Mouse (Mus musculus): ENCODE results near the gene Smok3a. TPM values are rescaled to one million over a fixed set of nuclear protein-coding genes. Genes with fewer than 3 reads are reported as not detected.
"Not testable (repeated sequence)": the region's sequence is repeated elsewhere in the genome, so short reads cannot be mapped to it uniquely, and the experiment has no call there.

Smok3a gene
- polyA plus RNA-seq, 1 experiment from 2014 or later = not detected

DNA sequence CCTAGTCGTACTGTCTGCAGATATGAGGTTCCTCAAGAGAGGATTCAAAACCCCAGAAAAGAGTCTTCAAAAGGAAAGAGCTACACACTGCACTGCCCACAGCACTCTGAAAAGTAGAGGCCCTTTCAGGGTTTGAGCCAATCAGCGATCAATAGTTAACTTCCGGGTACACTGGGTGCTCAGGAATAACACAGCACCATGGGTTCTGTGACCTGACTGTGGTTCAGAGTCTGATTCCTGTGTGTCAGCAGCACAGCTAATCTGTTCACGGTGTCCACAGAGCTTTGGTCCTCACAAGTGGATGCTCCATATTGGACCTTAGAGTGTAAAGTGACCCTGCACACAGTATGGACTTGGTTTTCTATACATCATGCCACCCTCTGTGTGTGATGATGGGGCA lies 1.5 kb upstream of the Smok3a start:
- not testable (repeated sequence) for H3K36me3 ChIP-seq; H3K9me3 ChIP-seq (replicated peaks); H3K9ac ChIP-seq; H3K4me3 ChIP-seq; H3K27me3 ChIP-seq; H3K4me1 ChIP-seq; H3K27ac ChIP-seq; H3K4me2 ChIP-seq (replicated peaks); ATAC-seq (ENCODE audit: low FRiP score)
- 95% methylated on average over 4 of the region's 4 CpGs for WGBS

DNA sequence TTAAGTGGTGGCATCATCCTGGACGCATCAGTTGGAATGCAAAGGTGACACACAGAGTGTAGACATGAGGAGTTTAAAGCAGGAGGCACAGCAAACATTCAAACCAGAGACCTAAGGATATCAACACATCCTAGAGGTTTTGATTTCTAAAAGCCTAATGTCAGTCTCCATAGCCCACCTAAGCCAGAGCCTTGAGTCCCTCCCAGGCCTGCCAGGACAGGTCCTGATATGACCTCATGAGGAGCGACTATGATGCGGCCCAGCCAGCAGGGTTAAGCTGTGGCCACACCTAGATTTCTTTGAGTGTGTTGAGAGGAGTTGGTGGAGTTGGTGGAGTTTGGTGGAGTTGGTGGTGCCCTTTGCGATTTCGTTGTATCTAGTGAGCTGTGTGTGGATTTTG lies 31.8 kb downstream of the Smok3a start, which contains the start of gene Smok3c:
Smok3c (plus strand) TSS at position 301 of the 400 bp plus-strand sequence.
- H3K9ac ChIP-seq; H3K4me1 ChIP-seq; ATAC-seq (ENCODE audit: low FRiP score); H3K4me2 ChIP-seq (replicated peaks); H3K9me3 ChIP-seq (replicated peaks); H3K36me3 ChIP-seq; H3K4me3 ChIP-seq; H3K27me3 ChIP-seq; H3K27ac ChIP-seq: not testable (repeated sequence)
- no CpG with 5 or more reads among the region's 5 CpGs for WGBS

DNA sequence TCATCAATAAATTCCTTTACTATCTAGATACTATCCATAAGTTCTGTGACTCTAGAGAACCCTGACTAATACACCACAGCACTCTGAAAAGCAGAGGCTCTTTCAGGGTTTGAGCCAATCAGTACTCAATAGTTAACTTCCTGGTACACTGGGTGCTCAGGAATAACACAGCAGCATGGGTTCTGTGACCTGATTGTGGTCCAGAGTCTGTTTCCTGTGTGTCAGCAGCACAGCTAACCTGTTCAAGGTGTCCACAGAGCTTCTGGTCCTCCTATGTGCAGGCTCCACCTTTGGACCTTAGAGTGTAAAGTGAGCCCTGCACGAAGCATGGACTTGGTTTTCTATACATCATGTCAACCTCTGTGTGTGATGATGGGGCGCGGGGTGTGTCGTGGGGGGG lies 52.7 kb downstream of the Smok3a start:
- Histone ChIP-seq H3K27me3 (no peaks in the 10 kb centered on the region), H3K27ac (no peak overlapping the region), H3K9ac (no peak overlapping the region), H3K36me3 (no peaks in the 10 kb centered on the region), H3K4me2 (replicated peaks) (no peak overlapping the region), H3K4me3 (no peak overlapping the region), H3K9me3 (replicated peaks) (no peaks in the 10 kb centered on the region), H3K4me1 (no peaks in the 10 kb centered on the region)
- no peak for ATAC-seq (ENCODE audit: low FRiP score)
- WGBS = 82% methylated on average over 4 of the region's 4 CpGs

GRCm38 (mm10) chr5:138075684-138076083 lies 54.6 kb downstream of the Smok3a start:
- Histone ChIP-seq H3K9me3 (replicated peaks) (no peaks in the 10 kb centered on the region), H3K9ac (no peak overlapping the region), H3K27me3 (no peaks in the 10 kb centered on the region), H3K27ac (no peak overlapping the region), H3K4me2 (replicated peaks) (no peak overlapping the region), H3K36me3 (no peaks in the 10 kb centered on the region), H3K4me3 (no peak overlapping the region), H3K4me1 (no peaks in the 10 kb centered on the region)
- WGBS = 73% methylated on average over 3 of the region's 3 CpGs
- no peak for ATAC-seq (ENCODE audit: low FRiP score)

- Histone ChIP-seq H3K4me1 (no peaks in the 10 kb centered on the region), H3K27ac (no peak overlapping the region), H3K9ac (no peak overlapping the region), H3K4me2 (replicated peaks) (no peak overlapping the region), H3K9me3 (replicated peaks) (no peaks in the 10 kb centered on the region), H3K36me3 (no peaks in the 10 kb centered on the region), H3K27me3 (no peaks in the 10 kb centered on the region), H3K4me3 (no peak overlapping the region)
- no peak for ATAC-seq (ENCODE audit: low FRiP score)
- 58% methylated on average over 2 of the region's 2 CpGs for WGBS
These were observed 55.1 kb downstream of the Smok3a start for GRCm38 (mm10) chr5:138076148-138076547.

DNA sequence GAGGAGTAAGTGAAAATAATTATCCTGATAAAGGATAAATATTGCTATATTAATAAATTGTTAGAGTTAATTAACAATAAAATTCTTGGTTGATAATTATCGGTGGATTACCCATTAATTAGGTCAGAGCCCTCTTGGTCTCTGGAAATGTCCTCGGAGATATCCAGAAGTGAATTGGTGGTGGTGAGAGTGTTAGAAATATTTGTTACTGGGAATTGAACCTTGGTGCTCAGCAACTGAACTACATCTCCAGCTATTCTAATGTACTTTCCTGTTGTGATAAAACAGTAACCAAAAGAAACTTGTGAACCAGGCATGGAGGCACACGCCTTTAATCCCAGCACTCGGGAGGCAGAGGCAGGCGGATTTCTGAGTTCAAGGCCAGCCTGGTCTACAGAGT lies 59.4 kb downstream of the Smok3a start:
- Histone ChIP-seq H3K4me2 (replicated peaks) (no peak overlapping the region), H3K4me1 (0 out of 2 replicates have a peak, but pooled peaks cover 2% of the 10 kb centered on the region), H3K4me3 (no peak overlapping the region), H3K27ac (no peak overlapping the region), H3K36me3 (no peaks in the 10 kb centered on the region), H3K9ac (no peak overlapping the region), H3K9me3 (replicated peaks) (no peaks in the 10 kb centered on the region), H3K27me3 (0 out of 2 replicates have a peak, but pooled peaks cover 3% of the 10 kb centered on the region)
- WGBS = 92% methylated on average over 5 of the region's 5 CpGs
- no peak for ATAC-seq (ENCODE audit: low FRiP score)

DNA sequence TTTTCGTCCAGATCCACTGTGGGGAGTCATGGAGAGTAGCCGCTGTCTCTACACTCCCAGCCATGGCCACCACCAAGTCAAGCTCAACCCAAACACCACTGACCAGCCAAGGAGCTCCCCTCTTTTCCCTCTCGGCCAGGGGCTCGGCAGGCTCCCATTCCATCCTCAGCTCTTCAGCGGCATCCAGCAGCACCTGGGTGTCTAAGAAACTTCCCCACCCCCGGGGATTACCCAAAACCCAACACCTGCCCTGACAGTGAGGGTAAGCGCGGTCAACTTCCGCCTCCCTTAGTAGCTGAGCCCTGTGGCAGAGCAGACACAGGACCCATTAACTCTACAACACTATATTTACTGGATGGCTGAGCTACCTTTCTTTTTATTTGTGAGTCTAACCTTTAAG lies 60.4 kb downstream of the Smok3a start:
- peaks cover 4% of the 10 kb centered on the region for H3K4me1 ChIP-seq
- H3K36me3 ChIP-seq = no peaks in the 10 kb centered on the region
- H3K27me3 ChIP-seq = 0 out of 2 replicates have a peak, but pooled peaks cover 3% of the 10 kb centered on the region
- H3K9ac ChIP-seq = no peak overlapping the region
- H3K4me2 ChIP-seq (replicated peaks) = no peak overlapping the region
- ATAC-seq (ENCODE audit: low FRiP score) = no peak
- no peak overlapping the region for H3K4me3 ChIP-seq
- no peaks in the 10 kb centered on the region for H3K9me3 ChIP-seq (replicated peaks)
- WGBS = 87% methylated on average over 9 of the region's 9 CpGs
- H3K27ac ChIP-seq = no peak overlapping the region

- WGBS = 62% methylated on average over 2 of the region's 2 CpGs
- Histone ChIP-seq H3K9me3 (replicated peaks) (no peaks in the 10 kb centered on the region), H3K36me3 (peaks cover 4% of the 10 kb centered on the region; the same call in 1 of the 2 replicates), H3K4me2 (replicated peaks) (no peak overlapping the region), H3K9ac (no peak overlapping the region), H3K27me3 (0 out of 2 replicates have a peak, but pooled peaks cover 3% of the 10 kb centered on the region), H3K27ac (no peak overlapping the region), H3K4me1 (peaks cover 13% of the 10 kb centered on the region), H3K4me3 (no peak overlapping the region)
- ATAC-seq (ENCODE audit: low FRiP score) = no peak
These were observed 62.3 kb downstream of the Smok3a start for GRCm38 (mm10) chr5:138083318-138083900.

DNA sequence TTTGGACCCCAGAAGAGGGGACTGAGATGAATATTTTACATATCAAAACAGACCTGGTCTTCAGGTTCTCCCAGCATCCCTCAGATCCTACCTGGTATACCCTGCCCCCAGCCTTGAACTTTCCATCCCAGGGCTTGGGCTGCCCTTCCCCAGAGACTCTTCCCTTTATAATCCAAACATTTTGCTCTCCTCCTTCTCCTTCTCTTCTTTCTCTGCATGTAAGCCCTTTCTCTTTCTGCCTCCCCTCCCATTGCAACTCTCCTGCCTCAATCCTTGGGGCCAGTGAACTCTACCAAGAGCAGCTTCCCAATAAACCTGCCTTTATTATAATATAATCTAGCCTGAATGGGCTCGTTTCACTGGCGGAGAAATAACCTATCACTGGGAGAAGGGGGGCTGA lies 62.9 kb downstream of the Smok3a start:
- Histone ChIP-seq H3K4me2 (replicated peaks) (no peak overlapping the region), H3K9me3 (replicated peaks) (no peaks in the 10 kb centered on the region), H3K27me3 (0 out of 2 replicates have a peak, but pooled peaks cover 3% of the 10 kb centered on the region), H3K27ac (no peak overlapping the region), H3K4me1 (peaks cover 13% of the 10 kb centered on the region), H3K36me3 (peaks cover 4% of the 10 kb centered on the region; the same call in 1 of the 2 replicates), H3K9ac (no peak overlapping the region), H3K4me3 (no peak overlapping the region)
- WGBS = 95% methylated on average over 2 of the region's 2 CpGs
- ATAC-seq (ENCODE audit: low FRiP score) = no peak

Other genes starting within 250 kb of the Smok3a start
- gene Ppp1r35, start 242.4 kb upstream of the Smok3a start, polyA plus RNA-seq (2016; fragmentation: Nextera tagmentation; extraction: Ambion mirVana) = 55.1 and 59.7 TPM in 2 replicates
- 11.0 and 14.8 TPM in 2 replicates for gene Mepce, start 233.6 kb upstream of the Smok3a start, polyA plus RNA-seq (2016; fragmentation: Nextera tagmentation; extraction: Ambion mirVana)
- 19.5 and 20.1 TPM in 2 replicates for gene Zcwpw1, start 233.5 kb upstream of the Smok3a start, polyA plus RNA-seq (2016; fragmentation: Nextera tagmentation; extraction: Ambion mirVana)
- gene Pilra, start 185.0 kb upstream of the Smok3a start, polyA plus RNA-seq (2016; fragmentation: Nextera tagmentation; extraction: Ambion mirVana) = 0.21 and 1.1 TPM in 2 replicates
- not detected in 2 replicates for gene Pilrb1, start 163.2 kb upstream of the Smok3a start, polyA plus RNA-seq (2016; fragmentation: Nextera tagmentation; extraction: Ambion mirVana)
- not detected in 2 replicates for gene Pilrb2, start 149.4 kb upstream of the Smok3a start, polyA plus RNA-seq (2016; fragmentation: Nextera tagmentation; extraction: Ambion mirVana)
- not detected in 2 replicates for gene Cyp3a13, start 99.6 kb upstream of the Smok3a start, polyA plus RNA-seq (2016; fragmentation: Nextera tagmentation; extraction: Ambion mirVana)
- 0.17 and 0.74 TPM in 2 replicates for gene Gjc3, start 58.2 kb upstream of the Smok3a start, polyA plus RNA-seq (2016; fragmentation: Nextera tagmentation; extraction: Ambion mirVana)
- gene Azgp1, start 39.7 kb upstream of the Smok3a start, polyA plus RNA-seq (2016; fragmentation: Nextera tagmentation; extraction: Ambion mirVana) = not detected in 2 replicates
- gene Smok3b, start 168 bp downstream of the Smok3a start, polyA plus RNA-seq (2016; fragmentation: Nextera tagmentation; extraction: Ambion mirVana) = not detected in 2 replicates
- gene Smok3c, start 31.9 kb downstream of the Smok3a start, polyA plus RNA-seq (2016; fragmentation: Nextera tagmentation; extraction: Ambion mirVana) = not detected in 2 replicates
- gene Zkscan1, start 63.8 kb downstream of the Smok3a start, polyA plus RNA-seq (2016; fragmentation: Nextera tagmentation; extraction: Ambion mirVana) = 37.3 and 41.7 TPM in 2 replicates
- gene Zscan21, start 95.6 kb downstream of the Smok3a start, polyA plus RNA-seq (2016; fragmentation: Nextera tagmentation; extraction: Ambion mirVana) = 93.8 and 95.8 TPM in 2 replicates
- 34.2 and 35.9 TPM in 2 replicates for gene Zfp113, start 134.5 kb downstream of the Smok3a start, polyA plus RNA-seq (2016; fragmentation: Nextera tagmentation; extraction: Ambion mirVana)
- gene Cops6, start 139.8 kb downstream of the Smok3a start, polyA plus RNA-seq (2016; fragmentation: Nextera tagmentation; extraction: Ambion mirVana) = 270 and 286 TPM in 2 replicates
- gene Ap4m1, start 150.7 kb downstream of the Smok3a start, polyA plus RNA-seq (2016; fragmentation: Nextera tagmentation; extraction: Ambion mirVana) = 25.7 and 28.6 TPM in 2 replicates
- 179 and 180 TPM in 2 replicates for gene Mcm7, start 151.2 kb downstream of the Smok3a start, polyA plus RNA-seq (2016; fragmentation: Nextera tagmentation; extraction: Ambion mirVana)
- gene Taf6, start 166.2 kb downstream of the Smok3a start, polyA plus RNA-seq (2016; fragmentation: Nextera tagmentation; extraction: Ambion mirVana) = 102 and 109 TPM in 2 replicates
- 45.8 and 46.3 TPM in 2 replicates for gene Cnpy4, start 166.2 kb downstream of the Smok3a start, polyA plus RNA-seq (2016; fragmentation: Nextera tagmentation; extraction: Ambion mirVana)
- gene Mblac1, start 173.1 kb downstream of the Smok3a start, polyA plus RNA-seq (2016; fragmentation: Nextera tagmentation; extraction: Ambion mirVana) = 10.9 and 12.8 TPM in 2 replicates
- gene Nxpe5, start 204.6 kb downstream of the Smok3a start, polyA plus RNA-seq (2016; fragmentation: Nextera tagmentation; extraction: Ambion mirVana) = not detected in 2 replicates
- gene Lamtor4, start 234.2 kb downstream of the Smok3a start, polyA plus RNA-seq (2016; fragmentation: Nextera tagmentation; extraction: Ambion mirVana) = 54.0 and 60.7 TPM in 2 replicates
- gene BC037034, start 242.8 kb downstream of the Smok3a start, polyA plus RNA-seq (2016; fragmentation: Nextera tagmentation; extraction: Ambion mirVana) = 18.9 and 20.4 TPM in 2 replicates